Mouse (Mus musculus): Measurements from ENCODE around the gene Alk. TPM values are rescaled to one million over a fixed set of nuclear protein-coding genes. Genes with fewer than 3 reads are reported as not detected.

The Alk gene
- polyA plus RNA-seq, 1 experiment from 2014 or later = 7.3 TPM

DNA sequence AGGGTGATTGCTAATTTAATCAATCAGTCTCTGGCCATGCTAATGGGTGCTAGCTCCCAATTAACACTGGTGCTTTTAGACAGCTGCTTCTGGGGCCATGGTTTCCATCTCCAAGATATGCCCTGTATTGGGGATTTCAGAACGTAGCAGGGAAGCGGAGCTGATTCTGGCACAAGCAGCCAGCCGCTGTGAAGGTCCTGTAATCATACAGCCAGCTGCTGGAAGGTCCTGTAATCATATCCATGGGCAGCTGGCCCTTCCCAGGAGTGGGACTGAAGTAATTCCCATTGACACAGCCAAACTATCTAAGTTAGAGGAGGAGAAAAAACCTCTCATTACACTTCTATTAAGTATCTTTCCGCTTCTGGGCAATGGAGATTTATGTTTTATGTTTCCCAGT, 242.5 kb downstream of the Alk start:
- H3K9me3 ChIP-seq = no peaks in the 10 kb centered on the region
- no peak overlapping the region for H3K9ac ChIP-seq
- no peaks in the 10 kb centered on the region for H3K27me3 ChIP-seq (replicated peaks)
- H3K36me3 ChIP-seq (replicated peaks) = no peaks in the 10 kb centered on the region
- no peak overlapping the region for H3K4me3 ChIP-seq
- H3K27ac ChIP-seq = no peak overlapping the region
- ATAC-seq (replicated peaks) = no peak
- H3K4me2 ChIP-seq = no peak overlapping the region
- 82% methylated on average over 4 of the region's 4 CpGs for WGBS
- no peaks in the 10 kb centered on the region for H3K4me1 ChIP-seq

DNA sequence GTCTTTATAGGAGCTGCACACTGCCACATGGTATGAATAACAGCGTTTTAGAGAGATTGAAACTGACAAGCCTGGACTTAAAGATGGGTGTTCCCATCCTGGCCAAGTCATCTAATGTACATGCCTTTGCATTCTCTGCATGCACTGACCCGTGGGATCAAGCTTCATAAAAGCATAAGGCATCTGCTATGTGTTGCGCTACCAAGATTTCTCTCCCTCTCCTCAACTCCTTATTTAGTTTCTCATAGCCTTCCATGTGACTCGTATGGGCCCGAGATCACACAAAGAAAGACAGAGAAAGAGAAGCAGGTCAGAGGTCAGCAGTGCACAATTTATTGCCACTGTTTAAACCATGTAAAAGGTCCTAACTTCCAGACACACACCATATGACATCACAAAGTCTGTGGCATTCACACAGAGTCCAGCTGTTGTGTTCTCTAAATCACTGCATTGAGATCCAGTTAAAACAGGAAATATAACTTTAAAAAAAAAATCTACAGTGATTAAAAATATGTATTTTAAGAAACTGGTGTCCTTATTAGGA, 247.6 kb downstream of the Alk start:
- Histone ChIP-seq H3K27me3 (replicated peaks) (no peaks in the 10 kb centered on the region), H3K4me1 (no peaks in the 10 kb centered on the region), H3K9ac (no peak overlapping the region), H3K36me3 (replicated peaks) (no peaks in the 10 kb centered on the region), H3K4me2 (no peak overlapping the region), H3K27ac (no peak overlapping the region), H3K9me3 (no peaks in the 10 kb centered on the region), H3K4me3 (no peak overlapping the region)
- ATAC-seq (replicated peaks) = no peak
- 76% methylated on average over 5 of the region's 5 CpGs for WGBS

- no peak for ATAC-seq (replicated peaks)
- no peaks in the 10 kb centered on the region for H3K36me3 ChIP-seq (replicated peaks)
- no peaks in the 10 kb centered on the region for H3K27me3 ChIP-seq (replicated peaks)
- no peak overlapping the region for H3K4me2 ChIP-seq
- H3K27ac ChIP-seq = no peak overlapping the region
- WGBS = 91% methylated on average over 4 of the region's 4 CpGs
- no peaks in the 10 kb centered on the region for H3K4me1 ChIP-seq
- no peak overlapping the region for H3K4me3 ChIP-seq
- H3K9ac ChIP-seq = no peak overlapping the region
- no peaks in the 10 kb centered on the region for H3K9me3 ChIP-seq
These were observed 265.0 kb downstream of the Alk start for GRCm38 (mm10) chr17:72339437-72339836.

DNA sequence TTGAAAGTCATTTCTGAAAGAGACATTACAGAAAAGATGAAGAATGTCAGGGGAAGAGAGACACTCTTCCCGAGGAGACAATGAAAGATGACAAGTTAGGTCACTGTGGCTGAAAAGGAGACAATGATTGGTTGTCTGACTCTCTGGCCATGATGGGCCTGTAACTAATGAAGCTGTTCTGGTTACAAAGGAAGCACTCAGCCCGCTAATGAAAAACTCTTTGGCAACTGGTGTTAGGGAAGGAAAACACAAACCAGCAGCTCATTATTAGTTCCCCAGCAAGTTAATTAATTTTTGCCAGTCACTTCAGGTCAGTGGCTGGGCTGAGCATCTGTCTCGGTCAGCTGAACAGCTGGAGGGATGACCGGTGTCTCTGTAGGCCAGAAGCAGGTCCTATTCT, 271.5 kb downstream of the Alk start:
- H3K4me1 ChIP-seq = no peaks in the 10 kb centered on the region
- no peaks in the 10 kb centered on the region for H3K9me3 ChIP-seq
- no peak overlapping the region for H3K27ac ChIP-seq
- no peak overlapping the region for H3K4me2 ChIP-seq
- no peaks in the 10 kb centered on the region for H3K27me3 ChIP-seq (replicated peaks)
- 43% methylated on average over 4 of the region's 4 CpGs for WGBS
- ATAC-seq (replicated peaks) = no peak
- H3K4me3 ChIP-seq = no peak overlapping the region
- no peaks in the 10 kb centered on the region for H3K36me3 ChIP-seq (replicated peaks)
- H3K9ac ChIP-seq = no peak overlapping the region

- H3K4me3 ChIP-seq = no peak overlapping the region
- ATAC-seq (replicated peaks) = no peak
- 86% methylated on average over 4 of the region's 4 CpGs for WGBS
These were observed 278.5 kb downstream of the Alk start for GRCm38 (mm10) chr17:72325941-72326340.

GRCm38 (mm10) chr17:72319576-72319975, 284.9 kb downstream of the Alk start:
- no peak overlapping the region for H3K4me2 ChIP-seq
- ATAC-seq (replicated peaks) = no peak
- H3K27ac ChIP-seq = no peak overlapping the region
- no peak overlapping the region for H3K9ac ChIP-seq
- H3K36me3 ChIP-seq (replicated peaks) = no peaks in the 10 kb centered on the region
- H3K9me3 ChIP-seq = no peaks in the 10 kb centered on the region
- no peaks in the 10 kb centered on the region for H3K27me3 ChIP-seq (replicated peaks)
- H3K4me3 ChIP-seq = no peak overlapping the region
- no peaks in the 10 kb centered on the region for H3K4me1 ChIP-seq

More at GRCm38 (mm10) chr17:72325941-72326340, 278.5 kb downstream of the Alk start:
- no peak overlapping the region for H3K9ac ChIP-seq
- H3K4me2 ChIP-seq = no peak overlapping the region
- no peaks in the 10 kb centered on the region for H3K36me3 ChIP-seq (replicated peaks)
- H3K27me3 ChIP-seq (replicated peaks) = no peaks in the 10 kb centered on the region
- H3K9me3 ChIP-seq = no peaks in the 10 kb centered on the region
- no peak overlapping the region for H3K27ac ChIP-seq
- H3K4me1 ChIP-seq = no peaks in the 10 kb centered on the region

GRCm38 (mm10) chr17:72299651-72300050, 304.8 kb downstream of the Alk start:
- H3K4me2 ChIP-seq = no peak overlapping the region

DNA sequence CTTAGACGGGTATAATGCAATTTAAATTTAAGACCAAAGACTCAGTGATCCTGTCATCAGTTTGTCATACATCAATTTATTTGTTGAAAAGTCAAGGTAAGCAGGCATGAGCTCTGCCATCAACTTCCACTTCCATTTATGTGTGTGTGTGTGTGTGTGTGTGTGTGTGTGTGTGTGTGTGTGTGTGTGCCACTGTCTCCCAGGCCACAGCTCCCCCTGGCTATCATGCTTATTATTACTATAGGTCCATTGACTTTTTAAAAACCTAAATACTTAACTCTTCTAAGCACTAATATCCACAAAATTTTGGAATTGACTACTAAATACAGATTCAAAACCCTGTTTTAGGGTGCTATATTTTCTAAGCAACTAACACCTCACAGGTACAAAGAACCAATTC, 308.1 kb downstream of the Alk start:
- WGBS = 91% methylated on average over 1 of the region's 1 CpGs
- 0 out of 2 replicates have a peak, but pooled peaks cover 2% of the 10 kb centered on the region for H3K4me1 ChIP-seq
- no peak overlapping the region for H3K4me2 ChIP-seq
- no peaks in the 10 kb centered on the region for H3K9me3 ChIP-seq
- no peaks in the 10 kb centered on the region for H3K36me3 ChIP-seq (replicated peaks)
- ATAC-seq (replicated peaks) = no peak
- H3K4me3 ChIP-seq = no peak overlapping the region
- no peak overlapping the region for H3K9ac ChIP-seq
- H3K27me3 ChIP-seq (replicated peaks) = no peaks in the 10 kb centered on the region
- H3K27ac ChIP-seq = no peak overlapping the region

More at GRCm38 (mm10) chr17:72299651-72300050, 304.8 kb downstream of the Alk start:
- Histone ChIP-seq H3K4me1 (no peaks in the 10 kb centered on the region), H3K27ac (no peak overlapping the region), H3K4me3 (no peak overlapping the region), H3K9me3 (no peaks in the 10 kb centered on the region), H3K27me3 (replicated peaks) (no peaks in the 10 kb centered on the region), H3K36me3 (replicated peaks) (no peaks in the 10 kb centered on the region), H3K9ac (no peak overlapping the region)
- WGBS = 87% methylated on average over 5 of the region's 5 CpGs
- ATAC-seq (replicated peaks) = no peak

GRCm38 (mm10) chr17:72293267-72293580, 311.2 kb downstream of the Alk start:
- Histone ChIP-seq H3K9ac (no peak overlapping the region), H3K27me3 (replicated peaks) (no peaks in the 10 kb centered on the region), H3K4me2 (no peak overlapping the region), H3K27ac (no peak overlapping the region), H3K4me3 (no peak overlapping the region), H3K36me3 (replicated peaks) (no peaks in the 10 kb centered on the region), H3K9me3 (no peaks in the 10 kb centered on the region), H3K4me1 (0 out of 2 replicates have a peak, but pooled peaks cover 2% of the 10 kb centered on the region)
- no peak for ATAC-seq (replicated peaks)
- WGBS = 74% methylated on average over 3 of the region's 3 CpGs

DNA sequence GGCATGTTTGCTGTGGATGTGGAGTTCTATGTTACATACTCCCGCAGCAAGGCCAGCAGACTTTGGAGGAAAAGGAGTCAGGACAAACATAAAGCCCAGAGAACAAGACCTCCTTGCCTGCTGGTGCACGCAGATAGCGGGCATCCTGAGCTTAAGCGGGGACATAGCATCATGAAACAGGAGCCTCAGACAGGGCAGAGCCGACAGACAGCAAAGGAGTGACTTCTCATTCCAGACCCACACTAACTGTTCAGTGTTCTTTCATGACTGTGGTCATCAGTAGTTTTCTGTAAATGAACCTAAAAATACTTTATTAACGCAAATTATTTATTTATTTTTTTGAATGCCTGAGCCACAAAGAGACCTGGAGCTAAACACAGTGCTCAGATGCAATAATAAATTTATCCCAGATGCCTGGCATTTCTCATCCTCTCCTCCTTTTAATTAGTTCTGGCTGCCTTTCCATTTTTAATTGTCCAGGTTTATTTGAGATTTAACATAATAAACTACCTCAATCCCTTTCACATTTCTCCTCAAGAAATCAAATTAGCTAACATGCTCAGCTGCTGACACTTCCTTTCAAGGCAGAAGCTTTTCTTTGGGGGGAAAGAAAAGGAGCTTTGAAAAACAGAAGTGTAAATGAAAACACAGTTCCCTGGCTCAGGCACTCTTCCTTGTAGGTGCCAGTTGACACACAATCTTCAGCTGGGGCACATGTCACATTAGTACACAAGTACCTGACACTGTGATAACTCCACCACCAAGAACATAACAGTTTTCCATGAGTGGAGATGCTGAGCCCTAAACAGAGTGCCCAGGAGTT, 311.8 kb downstream of the Alk start:
- H3K27ac ChIP-seq = no peak overlapping the region
- H3K4me2 ChIP-seq = no peak overlapping the region
- H3K9ac ChIP-seq = no peak overlapping the region
- no peak overlapping the region for H3K4me3 ChIP-seq
- 84% methylated on average over 6 of the region's 6 CpGs for WGBS
- H3K9me3 ChIP-seq = no peaks in the 10 kb centered on the region
- ATAC-seq (replicated peaks) = no peak
- no peaks in the 10 kb centered on the region for H3K27me3 ChIP-seq (replicated peaks)
- 0 out of 2 replicates have a peak, but pooled peaks cover 2% of the 10 kb centered on the region for H3K4me1 ChIP-seq
- H3K36me3 ChIP-seq (replicated peaks) = no peaks in the 10 kb centered on the region

DNA sequence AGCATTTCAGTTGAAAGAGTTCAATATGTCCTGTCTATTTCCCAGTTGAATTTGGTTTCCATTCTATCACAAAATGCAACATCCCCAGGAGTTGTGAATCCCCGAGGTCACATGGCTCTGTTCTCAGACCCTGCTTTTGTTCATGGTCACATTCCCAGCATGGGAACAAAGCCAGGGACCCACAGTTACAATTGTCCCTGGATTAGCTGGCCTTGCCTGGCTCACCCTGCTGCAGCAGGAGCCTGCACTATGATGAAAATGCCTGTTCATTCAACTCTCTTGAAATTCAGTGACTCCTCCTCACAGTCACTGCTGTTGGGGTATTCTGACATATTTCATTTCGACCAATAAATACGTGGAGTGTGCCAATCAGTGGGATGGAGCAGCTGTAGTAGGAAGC, 318.5 kb downstream of the Alk start:
- WGBS = 5% methylated on average over 3 of the region's 3 CpGs
- Histone ChIP-seq H3K27ac (no peak overlapping the region), H3K9me3 (no peaks in the 10 kb centered on the region), H3K27me3 (replicated peaks) (no peaks in the 10 kb centered on the region), H3K9ac (no peak overlapping the region), H3K36me3 (replicated peaks) (no peaks in the 10 kb centered on the region), H3K4me2 (no peak overlapping the region), H3K4me3 (no peak overlapping the region), H3K4me1 (peaks cover 5% of the 10 kb centered on the region; the same call in 1 of the 2 replicates)
- no peak for ATAC-seq (replicated peaks)

- no peaks in the 10 kb centered on the region for H3K9me3 ChIP-seq
- no peak overlapping the region for H3K4me2 ChIP-seq
- no peaks in the 10 kb centered on the region for H3K27me3 ChIP-seq (replicated peaks)
- no peaks in the 10 kb centered on the region for H3K4me1 ChIP-seq
- no peak overlapping the region for H3K9ac ChIP-seq
- H3K4me3 ChIP-seq = no peak overlapping the region
- H3K27ac ChIP-seq = no peak overlapping the region
- H3K36me3 ChIP-seq (replicated peaks) = no peaks in the 10 kb centered on the region
- ATAC-seq (replicated peaks) = no peak
These were observed 326.1 kb downstream of the Alk start for GRCm38 (mm10) chr17:72278296-72278695.

GRCm38 (mm10) chr17:72276778-72277177, 327.6 kb downstream of the Alk start:
- H3K4me1 ChIP-seq = no peaks in the 10 kb centered on the region
- no peak overlapping the region for H3K9ac ChIP-seq
- H3K27ac ChIP-seq = no peak overlapping the region
- H3K27me3 ChIP-seq (replicated peaks) = no peaks in the 10 kb centered on the region
- no peak overlapping the region for H3K4me2 ChIP-seq
- no peaks in the 10 kb centered on the region for H3K36me3 ChIP-seq (replicated peaks)
- WGBS = 81% methylated on average over 6 of the region's 6 CpGs
- no peaks in the 10 kb centered on the region for H3K9me3 ChIP-seq
- ATAC-seq (replicated peaks) = no peak
- H3K4me3 ChIP-seq = no peak overlapping the region

All from midbrain, embryonic 15.5 days (tissue).